Mouse (Mus musculus) midbrain, embryonic 11.5 days (tissue): ENCODE measurements around the gene Ehhadh. TPM values are rescaled to one million over a fixed set of nuclear protein-coding genes. Genes with fewer than 3 reads are reported as not detected.

Source experiments
- ATAC-seq: fragments of 200-750 bp; cut with Nextera tagmentation; 2 replicates; pipeline ENCODE4 v1.8.0; 2017; ENCODE audit warnings: moderate TSS enrichment, moderate library complexity; ENCODE audit not compliant: low FRiP score
- DNase-seq: peaks from one replicate; pipeline ENCODE4 v3.0.0; 2015; ENCODE audit warnings: low spot score; ENCODE audit errors: missing footprints
- H3K27ac ChIP-seq: fragments of 300-500 bp; sonication (generic); 2 replicates; pipeline ENCODE4 v1.5.1; 2014; ENCODE audit warnings: low read depth, low read length
- H3K27me3 ChIP-seq: fragments of 300-500 bp; sonication (generic); 2 replicates; pipeline ENCODE4 v1.6.1; 2014; ENCODE audit warnings: mild to moderate bottlenecking, low read length, moderate library complexity, mixed read lengths; ENCODE audit not compliant: control insufficient read depth, insufficient read depth
- H3K36me3 ChIP-seq: fragments of 300-500 bp; sonication (generic); 2 replicates; pipeline ENCODE4 v1.6.1; 2014; ENCODE audit warnings: mild to moderate bottlenecking, low read length, moderate library complexity, mixed read lengths; ENCODE audit not compliant: control insufficient read depth, insufficient read depth
- H3K4me1 ChIP-seq: fragments of 300-500 bp; sonication (generic); 2 replicates; pipeline ENCODE4 v1.6.1; 2014; ENCODE audit warnings: low read length; ENCODE audit not compliant: control insufficient read depth, insufficient read depth
- H3K4me2 ChIP-seq: fragments of 300-500 bp; sonication (generic); 2 replicates; pipeline ENCODE4 v1.6.1; 2014; ENCODE audit warnings: mild to moderate bottlenecking, moderate library complexity
- H3K4me3 ChIP-seq: fragments of 300-500 bp; sonication (generic); 2 replicates; pipeline ENCODE4 v1.5.1; 2014; ENCODE audit warnings: low read depth, low read length
- H3K9ac ChIP-seq: fragments of 300-500 bp; sonication (generic); 2 replicates; pipeline ENCODE4 v1.6.1; 2014; ENCODE audit warnings: low read length
- H3K9me3 ChIP-seq: fragments of 300-500 bp; sonication (generic); 2 replicates; pipeline ENCODE4 v1.6.1; 2016; ENCODE audit warnings: low read length; ENCODE audit not compliant: control insufficient read depth
- WGBS: fragments of 180-500 bp; shearing (Covaris S2); extraction: QIAGEN DNeasy Blood & Tissue Kit; methylation state at CpG from one replicate; pipeline ENCODE4 v1.1.7; 2014; 5-methylcytosine and 5-hydroxymethylcytosine counted together
- polyA plus RNA-seq: library from polyadenylated mRNA; unstranded; fragments of >200 nt; fragmentation: Nextera tagmentation; extraction: Ambion mirVana; gene quantifications from 2 replicates; pipeline ENCODE4 v1.2.1, GENCODE M21; 2014

Ehhadh gene
- polyA plus RNA-seq, 1 experiment from 2014 or later = 1.9 TPM

DNA sequence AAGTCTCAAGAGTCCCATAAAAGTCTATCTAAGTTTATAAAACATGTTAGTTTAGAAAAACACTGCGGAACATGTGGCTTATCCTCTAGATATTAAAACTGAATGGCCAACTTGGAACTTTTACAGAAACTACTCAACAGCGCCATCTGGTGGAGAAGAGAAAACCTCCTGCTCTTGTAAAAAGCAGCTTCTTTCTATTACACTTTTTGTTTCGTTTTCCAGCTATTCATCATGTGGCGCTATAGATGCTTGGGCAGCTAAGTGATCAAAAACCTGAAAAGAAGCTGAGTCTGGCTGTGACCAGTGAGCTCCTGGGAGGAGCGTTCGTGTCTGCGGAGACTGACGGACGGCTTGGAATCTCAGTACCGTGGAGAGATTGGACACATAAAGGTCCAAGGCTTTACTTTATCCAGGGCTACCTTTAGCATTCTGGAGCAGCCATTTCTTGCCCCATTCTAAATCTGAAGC lies 59.7 kb downstream of the Ehhadh start:
- WGBS = 35% methylated on average over 10 of the region's 10 CpGs
- H3K36me3 ChIP-seq = no peaks in the 10 kb centered on the region
- H3K27ac ChIP-seq = no peak overlapping the region
- 0 out of 2 replicates have a peak overlapping the region, but pooled peaks have one; percentile 14 for H3K9ac ChIP-seq
- H3K4me3 ChIP-seq = peak overlapping the region; percentile 3; the same call in 1 of the 2 replicates
- H3K4me2 ChIP-seq = peak overlapping the region; percentile 16; the same call in 1 of the 2 replicates
- DNase-seq (peak; percentile 97), ATAC-seq (peak; percentile 44; the same call in 1 of the 2 replicates)
- no peaks in the 10 kb centered on the region for H3K4me1 ChIP-seq
- H3K27me3 ChIP-seq = no peaks in the 10 kb centered on the region
- H3K9me3 ChIP-seq = no peaks in the 10 kb centered on the region

DNA sequence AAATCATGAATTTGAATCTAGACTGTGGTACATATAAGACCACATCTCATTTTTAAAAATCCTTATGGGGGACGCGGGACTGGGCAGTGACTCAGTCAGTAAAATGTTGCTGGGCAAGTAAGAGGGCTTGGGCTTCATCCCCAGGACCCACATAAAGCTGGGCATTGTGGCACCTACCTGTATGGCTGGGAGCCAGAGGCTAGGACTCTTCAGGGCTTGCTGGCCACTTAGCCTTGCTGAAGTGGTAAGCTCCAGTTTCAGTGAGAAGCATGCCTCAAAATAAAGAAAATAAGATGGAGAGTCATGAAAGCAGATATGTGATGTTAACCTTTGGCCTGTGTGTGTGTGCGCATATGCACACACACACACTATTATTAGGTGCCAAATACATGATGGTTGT lies 60.2 kb downstream of the Ehhadh start:
- H3K36me3 ChIP-seq = no peaks in the 10 kb centered on the region
- ATAC-seq = no peak
- H3K4me3 ChIP-seq = no peak overlapping the region
- WGBS = 94% methylated on average over 3 of the region's 3 CpGs
- no peak overlapping the region for H3K27ac ChIP-seq
- no peaks in the 10 kb centered on the region for H3K9me3 ChIP-seq
- no peak overlapping the region for H3K9ac ChIP-seq
- no peaks in the 10 kb centered on the region for H3K27me3 ChIP-seq
- H3K4me2 ChIP-seq = no peak overlapping the region
- H3K4me1 ChIP-seq = no peaks in the 10 kb centered on the region
- no peak for DNase-seq

DNA sequence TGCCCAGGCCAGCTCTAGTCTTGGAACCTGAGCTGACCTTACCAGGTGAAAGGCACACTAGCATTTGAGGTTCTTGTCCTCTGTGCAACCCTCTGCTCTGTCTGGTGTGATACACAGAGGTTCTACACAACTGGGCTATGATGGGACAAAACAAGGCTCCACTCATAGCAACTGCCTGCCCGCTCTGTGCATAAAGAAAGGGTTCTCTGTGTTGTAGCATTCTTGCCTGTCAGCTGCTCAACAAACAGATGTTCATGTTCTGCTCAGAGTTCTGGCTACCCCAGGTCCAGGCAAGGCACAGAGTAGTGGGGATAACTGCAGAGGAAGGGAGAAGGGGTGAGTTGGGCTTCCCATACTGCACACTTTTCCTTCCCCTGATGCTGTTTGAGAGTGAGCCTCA lies 63.3 kb downstream of the Ehhadh start:
- Histone ChIP-seq H3K4me3 (no peak overlapping the region), H3K9ac (no peak overlapping the region), H3K36me3 (no peaks in the 10 kb centered on the region), H3K27me3 (no peaks in the 10 kb centered on the region), H3K4me1 (no peaks in the 10 kb centered on the region), H3K4me2 (no peak overlapping the region), H3K27ac (no peak overlapping the region), H3K9me3 (no peaks in the 10 kb centered on the region)
- 89% methylated on average over 1 of the region's 1 CpGs for WGBS
- DNase-seq = peak; percentile 39
- no peak for ATAC-seq

DNA sequence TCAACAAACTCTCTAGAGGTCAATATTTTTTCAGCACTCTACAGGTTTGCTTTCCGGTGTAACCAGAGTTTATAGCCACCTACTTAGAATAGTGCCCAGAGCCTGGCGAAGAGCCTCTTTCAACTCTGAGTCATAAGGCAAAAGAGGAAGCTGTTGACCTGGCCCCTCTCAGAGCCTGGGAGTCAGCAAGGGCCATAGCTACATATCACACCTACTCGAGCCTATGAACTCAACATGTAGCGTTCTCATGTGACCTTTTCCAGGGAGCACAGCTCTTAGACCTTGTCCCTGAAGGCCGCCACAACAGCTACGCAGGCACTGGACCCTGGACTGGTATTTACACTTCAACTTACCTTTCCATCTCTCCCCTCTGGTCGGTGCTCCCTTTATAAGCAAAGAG lies 67.8 kb downstream of the Ehhadh start:
- Histone ChIP-seq H3K36me3 (no peaks in the 10 kb centered on the region), H3K4me3 (no peak overlapping the region), H3K4me1 (no peaks in the 10 kb centered on the region), H3K27me3 (no peaks in the 10 kb centered on the region), H3K9ac (no peak overlapping the region), H3K27ac (no peak overlapping the region), H3K9me3 (no peaks in the 10 kb centered on the region), H3K4me2 (no peak overlapping the region)
- no peak for ATAC-seq
- DNase-seq = no peak
- WGBS = 93% methylated on average over 7 of the region's 7 CpGs

DNA sequence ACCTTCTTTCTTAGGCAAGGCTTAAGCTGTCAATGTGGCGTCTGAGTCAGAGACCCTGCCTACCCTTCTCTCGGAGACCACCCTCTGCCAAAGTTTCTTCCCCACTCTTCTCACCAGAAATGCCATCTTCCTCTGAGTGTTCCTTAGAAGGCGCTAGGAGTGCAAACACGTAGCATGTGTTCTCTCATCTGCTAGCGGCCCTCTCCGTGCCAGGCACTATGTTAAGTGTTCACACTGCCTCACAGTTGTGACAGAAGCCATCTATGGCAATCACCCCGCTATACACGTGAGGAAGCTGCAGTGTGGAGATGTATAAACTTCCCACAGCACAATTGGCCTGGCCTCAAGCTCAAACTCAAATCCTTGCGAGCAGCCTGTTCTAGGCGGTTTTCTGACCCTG lies 73.1 kb downstream of the Ehhadh start:
- 88% methylated on average over 10 of the region's 10 CpGs for WGBS
- Histone ChIP-seq H3K4me2 (no peak overlapping the region), H3K4me3 (no peak overlapping the region), H3K4me1 (peaks cover 4% of the 10 kb centered on the region), H3K27ac (no peak overlapping the region), H3K9me3 (no peaks in the 10 kb centered on the region), H3K36me3 (no peaks in the 10 kb centered on the region), H3K9ac (no peak overlapping the region), H3K27me3 (no peaks in the 10 kb centered on the region)
- ATAC-seq (no peak), DNase-seq (no peak)

Other genes with a start within 250 kb of the Ehhadh start
- 96.4 and 97.8 TPM in 2 replicates for gene 2510009E07Rik, start 93.1 kb downstream of the Ehhadh start, polyA plus RNA-seq
- gene Map3k13, start 6.5 kb upstream of the Ehhadh start, polyA plus RNA-seq = 5.1 and 7.0 TPM in 2 replicates
- gene Tmem41a, start 159.7 kb upstream of the Ehhadh start, polyA plus RNA-seq = 31.4 and 32.7 TPM in 2 replicates
- gene Liph, start 207.9 kb upstream of the Ehhadh start, polyA plus RNA-seq = 0.05 and 0.12 TPM in 2 replicates
- gene Senp2, start 221.7 kb upstream of the Ehhadh start, polyA plus RNA-seq = 62.8 and 73.1 TPM in 2 replicates